8 mouse cellular contexts compared by ENCODE assay signal in the genomic region with DNA sequence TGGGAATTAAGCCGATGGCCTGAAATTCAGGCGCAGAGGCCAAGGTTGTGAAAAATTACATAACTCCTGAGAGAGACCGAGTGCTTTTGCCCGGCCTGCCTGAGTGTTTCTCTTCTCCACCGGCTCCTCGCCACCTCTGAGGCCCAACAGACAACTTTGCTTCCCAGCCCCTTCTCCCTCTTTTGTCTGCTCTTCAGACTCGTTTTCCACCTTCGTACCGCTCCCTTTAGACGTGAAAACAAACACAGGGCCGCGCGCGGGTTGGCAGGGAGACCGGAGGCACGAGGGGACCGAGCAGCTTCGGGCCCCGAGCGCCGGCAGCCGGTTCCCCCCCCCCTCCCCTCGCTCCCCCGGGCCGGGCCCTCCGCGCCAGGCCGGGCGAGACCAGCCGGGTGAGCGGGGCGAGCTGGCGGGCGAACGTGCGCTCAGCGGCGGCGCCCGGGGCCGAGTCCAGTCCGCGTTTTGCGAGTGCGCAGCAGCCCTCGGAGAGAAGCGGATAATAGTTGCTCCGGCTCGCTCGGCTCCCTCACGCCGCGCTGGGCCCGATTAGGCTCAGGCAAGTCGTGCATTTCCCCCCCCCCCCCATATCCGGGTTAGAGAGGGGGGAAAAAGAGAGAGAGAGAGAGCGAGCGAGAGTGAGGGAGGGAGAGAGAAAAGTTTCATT. TPM values are rescaled to one million over a fixed set of nuclear protein-coding genes. Genes with fewer than 3 reads are reported as not detected.
DNase-seq lines count a peak whose midpoint lies in the region; ATAC-seq and TF ChIP-seq lines count a peak whose summit lies in the region.

Gene Arid1b, plus strand, starts transcription at position 493 of the 664 bp plus-strand sequence.

- H3K4me3 ChIP-seq in heart, embryonic 13.5 days, result peak within 1 kb of the TSS; percentile 92
- H3K4me3 ChIP-seq in kidney, postnatal 0 days (replicated peaks; ENCODE audit: low read depth, low read length), result peak within 1 kb of the TSS; percentile 92
- H3K4me3 ChIP-seq in liver, embryonic 15.5 days (replicated peaks), result peak within 1 kb of the TSS; percentile 94
- H3K4me3 ChIP-seq in neural tube, embryonic 11.5 days (ENCODE audit: low read depth, low read length), result peak within 1 kb of the TSS; percentile 97
- H3K4me3 ChIP-seq in stomach, embryonic 16.5 days (replicated peaks; ENCODE audit: low read length), result peak within 1 kb of the TSS; percentile 95

- H3K36me3 ChIP-seq in heart, embryonic 13.5 days, result no peaks in the 10 kb centered on the region
- no peaks in the 10 kb centered on the region for H3K36me3 ChIP-seq in kidney, postnatal 0 days (ENCODE audit: insufficient read depth, low read length)
- H3K36me3 ChIP-seq in liver, embryonic 15.5 days (replicated peaks), result no peaks in the 10 kb centered on the region
- H3K36me3 ChIP-seq in neural tube, embryonic 11.5 days (ENCODE audit: control insufficient read depth, insufficient read depth, low read length), result no peaks in the 10 kb centered on the region
- H3K36me3 ChIP-seq in stomach, embryonic 16.5 days (ENCODE audit: control insufficient read depth, insufficient read depth, low read length), result no peaks in the 10 kb centered on the region

- under 1% methylated on average over 51 of the region's 58 CpGs for WGBS in heart, embryonic 13.5 days
- under 1% methylated on average over 46 of the region's 58 CpGs for WGBS in kidney, postnatal 0 days
- under 1% methylated on average over 56 of the region's 58 CpGs for WGBS in liver, embryonic 15.5 days (ENCODE audit: insufficient replicate concordance)
- WGBS in neural tube, embryonic 11.5 days, result 1% methylated on average over 51 of the region's 58 CpGs
- under 1% methylated on average over 55 of the region's 58 CpGs for WGBS in stomach, embryonic 16.5 days

- DNase-seq in brain, embryonic 14.5 days (ENCODE audit: low read depth), result peak; percentile 96
- peak; percentile 93 for DNase-seq in kidney, postnatal 0 days (ENCODE audit: low spot score)
- DNase-seq in neural tube, embryonic 11.5 days (ENCODE audit: low spot score), result peak; percentile 92

- TF ChIP-seq CTCF in brain, embryonic 14.5 days (IDR thresholded peaks at IDR 0.05; ENCODE audit: borderline replicate concordance, extremely low read depth, insufficient read depth, insufficient read length), result no peak
- no peak for TF ChIP-seq CTCF in kidney, postnatal 0 days (IDR thresholded peaks at IDR 0.05; ENCODE audit: low read depth)

- H3K27me3 ChIP-seq in heart, embryonic 13.5 days (replicated peaks), result no peaks in the 10 kb centered on the region
- no peaks in the 10 kb centered on the region for H3K27me3 ChIP-seq in kidney, postnatal 0 days (ENCODE audit: insufficient read depth, low read length)
- H3K27me3 ChIP-seq in liver, embryonic 15.5 days, result no peaks in the 10 kb centered on the region
- no peaks in the 10 kb centered on the region for H3K27me3 ChIP-seq in neural tube, embryonic 11.5 days (ENCODE audit: control insufficient read depth, insufficient read depth, low read length)
- no peaks in the 10 kb centered on the region for H3K27me3 ChIP-seq in stomach, embryonic 16.5 days (ENCODE audit: control insufficient read depth, insufficient read depth, low read length)

- TF ChIP-seq POLR2A in brain, embryonic 14.5 days (IDR thresholded peaks at IDR 0.05; ENCODE audit: borderline replicate concordance, extremely low read depth, insufficient read depth, insufficient read length, poor library complexity, severe bottlenecking), result peak; percentile 60; the same call in 1 of the 2 replicates

- peak; percentile 71 for ATAC-seq in CD4-positive, CD25-positive, alpha-beta regulatory T cell, adult 4 months
- peak; percentile 53 for ATAC-seq in erythroid progenitor cell, adult 5-6 weeks (replicated peaks; ENCODE audit: low FRiP score, poor library complexity, severe bottlenecking)
- peak; percentile 49 for ATAC-seq in heart, embryonic 13.5 days (ENCODE audit: extremely low read depth, insufficient number of reproducible peaks, low FRiP score, low TSS enrichment)
- peak; percentile 73 for ATAC-seq in kidney, postnatal 0 days (replicated peaks; ENCODE audit: low FRiP score, low read depth)
- peak; percentile 58 for ATAC-seq in liver, embryonic 15.5 days (ENCODE audit: insufficient read depth)
- ATAC-seq in neural tube, embryonic 11.5 days (ENCODE audit: insufficient read depth, low FRiP score, low TSS enrichment), result peak; percentile 64
- ATAC-seq in stomach, embryonic 16.5 days (ENCODE audit: insufficient read depth, low FRiP score), result peak; percentile 69

- H3K27ac ChIP-seq in heart, embryonic 13.5 days (replicated peaks), result peak within 1 kb of the TSS; percentile 99
- peak within 1 kb of the TSS; percentile 100 for H3K27ac ChIP-seq in kidney, postnatal 0 days
- H3K27ac ChIP-seq in liver, embryonic 15.5 days (replicated peaks), result peak within 1 kb of the TSS; percentile 95
- H3K27ac ChIP-seq in neural tube, embryonic 11.5 days (ENCODE audit: low read depth, low read length), result peak within 1 kb of the TSS; percentile 99
- peak within 1 kb of the TSS; percentile 100 for H3K27ac ChIP-seq in stomach, embryonic 16.5 days (ENCODE audit: low read length)

- peaks cover 26% of the 10 kb centered on the region for H3K4me1 ChIP-seq in heart, embryonic 13.5 days
- no peaks in the 10 kb centered on the region for H3K4me1 ChIP-seq in kidney, postnatal 0 days (replicated peaks; ENCODE audit: insufficient read depth, low read length)
- H3K4me1 ChIP-seq in liver, embryonic 15.5 days (replicated peaks), result peaks cover 17% of the 10 kb centered on the region
- H3K4me1 ChIP-seq in neural tube, embryonic 11.5 days (ENCODE audit: control insufficient read depth, insufficient read depth, low read length), result peaks cover 8% of the 10 kb centered on the region; the same call in 1 of the 2 replicates
- peaks cover 14% of the 10 kb centered on the region; the same call in 1 of the 2 replicates for H3K4me1 ChIP-seq in stomach, embryonic 16.5 days (ENCODE audit: control insufficient read depth, insufficient read depth, low read length)

- no peaks in the 10 kb centered on the region for H3K9me3 ChIP-seq in heart, embryonic 13.5 days
- H3K9me3 ChIP-seq in kidney, postnatal 0 days (replicated peaks; ENCODE audit: low read length), result no peaks in the 10 kb centered on the region
- no peaks in the 10 kb centered on the region for H3K9me3 ChIP-seq in liver, embryonic 15.5 days (replicated peaks)
- H3K9me3 ChIP-seq in neural tube, embryonic 11.5 days (ENCODE audit: control insufficient read depth, low read length), result no peaks in the 10 kb centered on the region
- no peaks in the 10 kb centered on the region for H3K9me3 ChIP-seq in stomach, embryonic 16.5 days (replicated peaks; ENCODE audit: control insufficient read depth, low read length)

- H3K4me2 ChIP-seq in heart, embryonic 13.5 days, result peak within 1 kb of the TSS; percentile 85
- peak within 1 kb of the TSS; percentile 68 for H3K4me2 ChIP-seq in kidney, postnatal 0 days (ENCODE audit: low read length)
- peak within 1 kb of the TSS; percentile 90 for H3K4me2 ChIP-seq in liver, embryonic 15.5 days
- H3K4me2 ChIP-seq in neural tube, embryonic 11.5 days (ENCODE audit: low read depth), result peak within 1 kb of the TSS; percentile 85
- peak within 1 kb of the TSS; percentile 61 for H3K4me2 ChIP-seq in stomach, embryonic 16.5 days (ENCODE audit: low read depth, low read length)

- peak within 1 kb of the TSS; percentile 99 for H3K9ac ChIP-seq in heart, embryonic 13.5 days
- H3K9ac ChIP-seq in kidney, postnatal 0 days (ENCODE audit: low read depth, low read length), result peak within 1 kb of the TSS; percentile 95
- H3K9ac ChIP-seq in liver, embryonic 15.5 days, result peak within 1 kb of the TSS; percentile 96
- H3K9ac ChIP-seq in neural tube, embryonic 11.5 days (ENCODE audit: low read length), result peak within 1 kb of the TSS; percentile 100
- peak within 1 kb of the TSS; percentile 100 for H3K9ac ChIP-seq in stomach, embryonic 16.5 days (ENCODE audit: low read length)

RNA-seq across cellular contexts. Expression of gene Arid1b, which starts in this region (rescaled TPM):
- 10 to 100 TPM; 12.5 to 16.0 TPM for polyA plus RNA-seq in CD4-positive, CD25-positive, alpha-beta regulatory T cell, adult 4 months (2017; shearing (Covaris generic))
- 22.0 and 41.6 TPM in 2 replicates for polyA plus RNA-seq in brain, embryonic 14.5 days (2012; rRNA removed)
- 10.1 and 17.2 TPM in 2 replicates for total RNA-seq in erythroid progenitor cell, adult 5-6 weeks (2015; ENCODE audit: low replicate concordance)
- total RNA-seq in erythroid progenitor cell, adult 5-6 weeks (2017; ENCODE audit: low replicate concordance), result 7.2 and 13.3 TPM in 2 replicates
- 5.0 and 5.2 TPM in 2 replicates for polyA plus RNA-seq in heart, embryonic 13.5 days (2015; fragmentation: Nextera tagmentation; extraction: Ambion mirVana)
- 9.2 and 10.1 TPM in 2 replicates for polyA plus RNA-seq in kidney, postnatal 0 days (2015; fragmentation: Nextera tagmentation; extraction: Ambion mirVana)
- polyA plus RNA-seq in liver, embryonic 15.5 days (2015; fragmentation: Nextera tagmentation; extraction: Ambion mirVana), result 2.9 and 3.1 TPM in 2 replicates
- polyA plus RNA-seq in neural tube, embryonic 11.5 days (2014; fragmentation: Nextera tagmentation; extraction: Ambion mirVana), result 14.3 and 15.3 TPM in 2 replicates
- polyA plus RNA-seq in stomach, embryonic 16.5 days (2015; fragmentation: Nextera tagmentation; extraction: Ambion mirVana), result 9.9 and 10.5 TPM in 2 replicates

Comparison
In these comparisons a context has a peak if more than half of its experiments do, and no peak if none do; other contexts are left out.
1. Peak in every context shown above with its lines: DNase-seq, ATAC-seq, H3K4me3 ChIP-seq and H3K27ac ChIP-seq.